Mouse (Mus musculus) forebrain, embryonic 10.5 days (tissue): ENCODE data around the gene Scarb1. TPM values are rescaled to one million over a fixed set of nuclear protein-coding genes. Genes with fewer than 3 reads are reported as not detected.
A peak's percentile ranks its signal among the peaks of the same experiment; 100 is the strongest.

Experiments used
- DNase-seq: peaks from one replicate; pipeline ENCODE4 v3.0.0-alpha.2; 2017; ENCODE audit warnings: low spot score; ENCODE audit errors: extremely low spot score
- H3K27ac ChIP-seq: fragments of 300-500 bp; sonication (generic); 2 replicates; pipeline ENCODE4 v1.5.1; 2016; ENCODE audit warnings: mild to moderate bottlenecking
- H3K27me3 ChIP-seq: fragments of 300-500 bp; sonication (generic); 2 replicates; pipeline ENCODE4 v1.6.1; 2016; ENCODE audit warnings: mild to moderate bottlenecking; ENCODE audit not compliant: poor library complexity, severe bottlenecking
- H3K36me3 ChIP-seq: fragments of 300-500 bp; sonication (generic); replicated peaks from 2 replicates; pipeline ENCODE4 v1.6.1; 2016; ENCODE audit warnings: mild to moderate bottlenecking, moderate library complexity
- H3K4me1 ChIP-seq: fragments of 300-500 bp; sonication (generic); 2 replicates; pipeline ENCODE4 v1.6.1; 2016
- H3K4me3 ChIP-seq: fragments of 300-500 bp; sonication (generic); 2 replicates; pipeline ENCODE4 v1.5.1; 2016; ENCODE audit warnings: mild to moderate bottlenecking, moderate library complexity
- H3K9me3 ChIP-seq: fragments of 300-500 bp; sonication (generic); 2 replicates; pipeline ENCODE4 v1.6.1; 2016; ENCODE audit warnings: mild to moderate bottlenecking, moderate library complexity
- WGBS: fragments of 180-500 bp; shearing (Covaris S2); methylation state at CpG from one replicate; pipeline ENCODE4 v1.1.7; 2016; 5-methylcytosine and 5-hydroxymethylcytosine counted together
- polyA plus RNA-seq: library from polyadenylated mRNA; unstranded; fragments of >200 nt; fragmentation: Nextera tagmentation; extraction: Ambion mirVana; gene quantifications from 2 replicates; pipeline ENCODE4 v1.2.1, GENCODE M21; 2016

The Scarb1 gene
- polyA plus RNA-seq, 1 experiment from 2014 or later: 51.3 TPM

DNA sequence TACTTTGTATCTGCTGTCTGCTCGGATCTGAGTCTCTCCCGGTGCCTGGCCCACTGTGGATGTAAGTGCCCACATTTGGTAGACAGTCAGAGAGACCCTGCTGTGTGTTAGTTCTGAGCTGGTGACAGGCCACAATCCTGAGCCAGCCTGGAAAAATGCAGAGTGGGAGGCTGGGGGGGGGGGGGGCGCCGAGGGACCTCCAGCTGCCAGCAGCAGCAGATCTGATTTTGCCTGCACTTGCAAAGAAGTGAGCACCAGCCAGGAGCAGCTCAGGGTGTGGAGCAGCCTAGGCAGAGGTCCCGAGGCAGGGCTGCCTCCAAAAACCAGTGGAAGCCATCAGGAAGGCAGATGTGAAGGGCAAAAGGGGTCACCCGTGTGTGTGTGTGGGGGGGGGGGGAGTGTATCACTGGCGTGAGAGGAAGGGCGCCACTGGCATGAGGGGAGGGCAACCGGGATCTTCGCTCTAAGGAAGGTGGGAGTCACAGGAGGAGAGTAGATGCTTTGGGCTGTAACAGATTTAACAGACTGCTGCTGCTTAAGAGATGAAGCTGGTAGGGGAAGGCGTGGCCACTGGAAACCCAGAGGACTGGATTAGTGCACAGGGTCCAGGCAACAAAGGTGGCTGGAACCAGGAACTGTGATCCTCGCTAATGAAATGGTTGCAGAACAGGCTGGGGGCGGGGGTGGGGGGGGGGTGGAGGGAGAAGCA, 95.9 kb downstream of the Scarb1 start:
- H3K27ac ChIP-seq: peak overlapping the region; percentile 87
- DNase-seq: peak; percentile 60
- no peaks in the 10 kb centered on the region for H3K36me3 ChIP-seq
- peaks cover 20% of the 10 kb centered on the region for H3K27me3 ChIP-seq
- peak overlapping the region; percentile 50 for H3K4me3 ChIP-seq
- WGBS: 8% methylated on average over 13 of the region's 13 CpGs
- no peaks in the 10 kb centered on the region for H3K9me3 ChIP-seq
- peaks cover 62% of the 10 kb centered on the region for H3K4me1 ChIP-seq

DNA sequence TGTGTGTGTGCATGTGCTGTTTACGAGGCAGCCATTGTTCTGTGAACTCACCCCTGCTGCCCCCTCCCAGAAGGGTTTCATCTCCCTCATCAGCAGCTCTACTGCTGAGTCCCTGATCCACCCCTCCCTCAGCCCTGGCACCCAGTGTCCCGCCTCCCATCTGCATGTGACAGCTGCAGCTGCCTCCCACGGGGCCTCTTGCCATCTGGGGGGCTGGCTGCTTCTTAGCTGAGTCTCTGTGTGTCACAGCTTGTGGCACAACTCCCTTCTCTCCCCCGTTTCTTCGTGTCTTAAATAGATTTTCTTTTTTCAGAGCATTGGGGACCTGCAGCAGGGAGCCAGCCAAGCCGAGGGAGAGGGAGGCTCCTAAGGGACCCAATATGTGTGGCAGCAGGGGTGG, 97.0 kb downstream of the Scarb1 start:
- H3K27ac ChIP-seq: peak overlapping the region; percentile 87
- H3K27me3 ChIP-seq: peaks cover 20% of the 10 kb centered on the region
- peaks cover 58% of the 10 kb centered on the region for H3K4me1 ChIP-seq
- no peak overlapping the region for H3K4me3 ChIP-seq
- WGBS: 63% methylated on average over 6 of the region's 6 CpGs
- H3K9me3 ChIP-seq: no peaks in the 10 kb centered on the region
- H3K36me3 ChIP-seq: no peaks in the 10 kb centered on the region
- no peak for DNase-seq

DNA sequence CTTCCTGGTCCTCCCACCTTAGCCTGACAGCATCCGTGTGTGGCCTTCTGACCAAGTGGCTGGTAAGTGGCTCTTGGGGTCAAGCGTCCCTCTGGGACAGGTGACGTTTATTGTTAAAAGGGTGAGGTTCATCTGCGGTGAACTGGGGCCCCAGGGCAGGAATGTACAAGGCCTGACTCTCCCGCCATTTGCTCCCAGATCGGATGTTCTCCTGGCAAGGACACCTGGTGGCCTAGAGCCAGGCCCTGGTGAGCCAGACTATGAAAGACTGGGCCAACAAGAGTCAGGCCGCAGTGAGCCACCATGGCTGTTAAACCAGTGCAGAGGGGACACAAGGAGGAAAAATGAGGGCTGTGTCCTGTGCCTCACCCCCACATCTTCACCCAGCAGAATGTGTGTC, 98.8 kb downstream of the Scarb1 start:
- Histone ChIP-seq H3K27me3 (peaks cover 15% of the 10 kb centered on the region), H3K36me3 (no peaks in the 10 kb centered on the region), H3K9me3 (no peaks in the 10 kb centered on the region), H3K4me1 (peaks cover 68% of the 10 kb centered on the region), H3K27ac (peak overlapping the region; percentile 69), H3K4me3 (no peak overlapping the region)
- no peak for DNase-seq
- WGBS: 49% methylated on average over 7 of the region's 7 CpGs

DNA sequence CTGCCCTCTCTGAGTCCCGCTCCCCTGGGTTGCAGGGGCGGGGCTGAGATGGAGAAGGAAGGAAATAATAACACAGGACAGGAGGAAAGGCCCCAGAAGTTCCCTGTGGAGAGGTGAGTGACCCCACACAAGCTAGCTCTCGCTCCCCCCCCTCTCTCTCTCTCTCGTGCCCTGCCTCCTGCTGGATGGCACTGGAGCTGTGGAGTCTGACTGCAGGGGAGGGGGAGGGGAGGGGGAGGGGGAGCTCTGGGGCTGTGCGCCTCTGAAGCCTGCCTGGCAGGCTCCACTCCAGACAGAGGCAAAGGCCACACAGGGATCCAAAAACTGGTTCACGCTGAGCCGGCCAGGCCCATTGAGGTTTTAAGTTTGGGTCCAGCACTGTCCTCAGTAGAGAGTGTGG, 99.3 kb downstream of the Scarb1 start:
- Histone ChIP-seq H3K27ac (peak overlapping the region; percentile 69), H3K4me1 (peaks cover 68% of the 10 kb centered on the region)

DNA sequence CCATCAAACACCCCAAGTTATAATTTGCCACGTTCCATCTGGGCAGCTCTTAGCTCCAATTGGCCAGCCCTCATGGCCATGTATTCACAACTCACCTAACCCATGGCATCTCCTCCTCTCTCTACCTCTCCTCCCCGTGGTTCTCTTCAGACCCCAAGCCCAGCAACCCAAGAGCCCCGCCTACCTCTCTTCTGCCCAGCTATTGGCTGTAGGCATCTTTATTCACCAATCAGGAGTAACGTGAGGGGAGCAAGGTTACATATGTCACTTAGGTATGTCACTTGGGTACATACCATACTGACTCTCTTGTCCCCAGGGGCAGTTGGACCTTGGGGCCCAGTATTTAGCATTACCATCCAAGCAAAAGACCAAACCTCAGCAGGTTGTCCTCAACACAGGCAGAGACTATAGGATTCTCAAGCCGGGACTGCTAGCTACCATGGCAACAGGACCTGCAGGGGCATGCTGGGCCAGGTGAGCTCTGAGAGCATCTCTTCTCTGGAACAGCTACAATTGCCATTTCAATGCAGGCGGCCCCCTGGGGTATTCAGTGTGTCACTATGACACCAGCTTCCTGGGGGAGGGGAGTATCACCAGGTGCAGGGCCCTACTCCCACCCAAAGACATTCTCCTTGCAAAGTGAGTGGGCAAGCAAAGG, 100.6 kb downstream of the Scarb1 start:
- H3K9me3 ChIP-seq: 0 out of 2 replicates have a peak, but pooled peaks cover 2% of the 10 kb centered on the region
- H3K4me3 ChIP-seq: no peak overlapping the region
- H3K27ac ChIP-seq: no peak overlapping the region
- WGBS: 14% methylated on average over 6 of the region's 6 CpGs
- peaks cover 58% of the 10 kb centered on the region for H3K4me1 ChIP-seq
- H3K27me3 ChIP-seq: peaks cover 13% of the 10 kb centered on the region
- H3K36me3 ChIP-seq: no peaks in the 10 kb centered on the region
- DNase-seq: no peak

More for the DNA sequence above, 99.3 kb downstream of the Scarb1 start:
- DNase-seq: peak; percentile 44
- no peaks in the 10 kb centered on the region for H3K36me3 ChIP-seq
- peaks cover 13% of the 10 kb centered on the region for H3K27me3 ChIP-seq
- no peak overlapping the region for H3K4me3 ChIP-seq
- 10% methylated on average over 5 of the region's 7 CpGs for WGBS
- H3K9me3 ChIP-seq: no peaks in the 10 kb centered on the region

DNA sequence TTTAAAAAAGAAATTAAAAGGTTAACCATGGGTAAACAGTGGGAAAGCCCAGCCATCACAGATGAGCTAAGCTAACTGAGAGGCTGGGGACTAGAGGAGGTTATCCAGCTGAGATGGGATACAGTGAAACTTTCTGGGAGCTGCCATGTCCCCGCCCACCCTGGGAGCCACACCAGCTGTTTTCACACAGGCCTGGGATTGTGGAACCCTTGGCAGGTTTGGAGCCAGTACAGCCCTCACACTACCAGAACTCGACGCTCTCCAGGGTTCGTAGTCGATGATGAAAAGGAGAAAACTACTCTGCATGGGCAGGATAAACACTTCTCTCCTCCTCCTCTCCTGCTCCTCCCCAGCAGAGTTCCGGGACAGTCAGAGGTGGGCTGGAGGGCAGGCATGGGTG, 105.0 kb downstream of the Scarb1 start:
- Histone ChIP-seq H3K36me3 (no peaks in the 10 kb centered on the region), H3K4me3 (no peak overlapping the region), H3K9me3 (peaks cover 6% of the 10 kb centered on the region; the same call in 1 of the 2 replicates), H3K27ac (no peak overlapping the region), H3K4me1 (peaks cover 22% of the 10 kb centered on the region), H3K27me3 (no peaks in the 10 kb centered on the region; the same call in 1 of the 2 replicates)
- DNase-seq: no peak
- 80% methylated on average over 6 of the region's 6 CpGs for WGBS

DNA sequence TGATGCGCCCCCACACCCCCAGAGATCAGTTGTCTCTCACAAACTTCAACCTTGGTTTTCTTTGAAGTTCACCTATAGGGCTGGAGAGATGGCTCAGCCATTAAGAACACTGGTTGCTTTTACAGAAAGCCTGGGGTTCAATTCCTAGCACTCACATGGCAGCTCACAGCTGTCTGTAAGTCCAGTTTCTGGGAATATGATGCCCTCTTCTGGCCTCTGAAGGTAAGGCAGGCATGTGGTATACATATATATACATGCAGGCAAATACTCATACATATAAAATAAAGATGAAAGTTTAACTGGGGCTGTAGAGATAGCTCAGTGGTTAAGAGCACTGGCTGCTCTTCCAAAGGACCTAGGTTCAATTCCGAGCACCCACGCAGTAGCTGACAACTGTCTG, 105.5 kb downstream of the Scarb1 start:
- DNase-seq: no peak
- peaks cover 19% of the 10 kb centered on the region for H3K4me1 ChIP-seq
- H3K27me3 ChIP-seq: no peaks in the 10 kb centered on the region; the same call in 1 of the 2 replicates
- H3K9me3 ChIP-seq: peaks cover 6% of the 10 kb centered on the region; the same call in 1 of the 2 replicates
- 93% methylated on average over 3 of the region's 3 CpGs for WGBS
- no peak overlapping the region for H3K4me3 ChIP-seq
- no peak overlapping the region for H3K27ac ChIP-seq
- no peaks in the 10 kb centered on the region for H3K36me3 ChIP-seq

DNA sequence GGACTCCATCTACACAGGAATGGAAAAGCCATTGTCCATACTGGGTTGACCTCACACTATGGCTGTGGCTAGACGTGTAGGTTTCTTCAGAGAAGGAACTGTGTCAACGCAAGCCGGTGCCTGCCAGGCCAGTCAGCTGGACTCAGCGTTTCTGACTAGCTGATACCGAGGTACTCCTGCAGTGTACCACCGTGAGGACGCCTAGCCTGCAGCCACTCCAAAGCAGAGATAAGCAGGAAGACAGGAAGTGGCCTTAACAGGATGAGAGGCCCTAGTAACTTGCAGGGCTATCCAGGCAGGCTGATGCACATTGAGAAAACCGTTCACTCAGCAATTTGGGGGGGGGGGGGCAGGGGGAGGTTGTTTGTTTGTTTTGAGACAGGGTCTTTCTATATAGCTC, 106.5 kb downstream of the Scarb1 start:
- 85% methylated on average over 8 of the region's 8 CpGs for WGBS
- H3K4me1 ChIP-seq: peaks cover 12% of the 10 kb centered on the region; the same call in 1 of the 2 replicates
- DNase-seq: no peak
- H3K27me3 ChIP-seq: no peaks in the 10 kb centered on the region
- H3K27ac ChIP-seq: no peak overlapping the region
- peaks cover 6% of the 10 kb centered on the region; the same call in 1 of the 2 replicates for H3K9me3 ChIP-seq
- no peaks in the 10 kb centered on the region for H3K36me3 ChIP-seq
- no peak overlapping the region for H3K4me3 ChIP-seq

DNA sequence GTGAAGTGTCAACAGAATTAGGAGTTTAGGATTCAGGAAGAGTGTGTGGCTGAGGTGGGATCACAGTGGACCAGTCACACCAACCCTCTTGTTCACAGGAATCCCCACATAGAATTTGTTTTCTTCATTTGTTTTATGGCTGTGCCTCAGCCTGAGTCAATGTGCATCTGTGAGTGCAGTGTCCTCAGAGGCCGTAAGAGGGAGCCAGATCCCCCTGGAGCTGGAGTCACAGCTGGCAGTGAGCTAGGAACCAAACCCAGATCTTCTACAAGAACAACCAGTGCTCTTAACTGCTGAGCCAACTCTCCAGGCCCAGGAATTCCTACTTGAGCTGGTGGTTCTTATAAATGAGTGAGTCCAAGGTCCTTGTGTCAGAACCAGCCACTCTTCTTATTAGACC, 107.4 kb downstream of the Scarb1 start:
- Histone ChIP-seq H3K9me3 (peaks cover 6% of the 10 kb centered on the region; the same call in 1 of the 2 replicates), H3K4me1 (peaks cover 12% of the 10 kb centered on the region; the same call in 1 of the 2 replicates), H3K27me3 (no peaks in the 10 kb centered on the region), H3K4me3 (no peak overlapping the region), H3K36me3 (no peaks in the 10 kb centered on the region), H3K27ac (no peak overlapping the region)
- DNase-seq: no peak
- WGBS: 90% methylated on average over 1 of the region's 1 CpGs

DNA sequence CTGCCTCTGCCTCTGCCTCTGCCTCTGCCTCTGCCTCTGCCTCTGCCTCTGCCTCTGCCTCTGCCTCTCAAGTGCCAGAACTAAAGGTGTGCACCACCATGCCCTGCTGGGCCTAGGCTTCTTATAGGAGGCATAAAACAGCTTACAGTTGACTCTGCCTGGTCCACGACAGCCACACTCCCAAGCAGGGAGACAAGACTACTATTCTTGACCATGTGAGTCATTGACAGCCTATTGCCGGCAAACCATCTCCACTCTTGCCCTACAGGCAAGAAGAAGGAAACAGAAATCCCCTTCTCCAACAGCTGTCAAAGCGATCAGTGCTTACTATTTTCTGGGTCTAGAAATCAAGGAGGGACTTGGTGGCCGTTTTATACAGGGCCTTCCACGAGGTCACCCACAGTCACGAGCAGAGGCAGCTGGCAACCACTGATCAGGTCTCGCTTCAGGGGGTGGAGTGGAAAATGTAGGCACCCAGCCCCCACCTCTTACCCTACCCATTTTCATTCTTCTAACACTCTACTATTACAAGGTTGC, 108.4 kb downstream of the Scarb1 start:
- peaks cover 11% of the 10 kb centered on the region for H3K9me3 ChIP-seq
- WGBS: 93% methylated on average over 7 of the region's 7 CpGs
- H3K4me3 ChIP-seq: no peak overlapping the region
- DNase-seq: no peak
- no peak overlapping the region for H3K27ac ChIP-seq
- peaks cover 2% of the 10 kb centered on the region; the same call in 1 of the 2 replicates for H3K4me1 ChIP-seq
- H3K27me3 ChIP-seq: no peaks in the 10 kb centered on the region
- H3K36me3 ChIP-seq: no peaks in the 10 kb centered on the region

DNA sequence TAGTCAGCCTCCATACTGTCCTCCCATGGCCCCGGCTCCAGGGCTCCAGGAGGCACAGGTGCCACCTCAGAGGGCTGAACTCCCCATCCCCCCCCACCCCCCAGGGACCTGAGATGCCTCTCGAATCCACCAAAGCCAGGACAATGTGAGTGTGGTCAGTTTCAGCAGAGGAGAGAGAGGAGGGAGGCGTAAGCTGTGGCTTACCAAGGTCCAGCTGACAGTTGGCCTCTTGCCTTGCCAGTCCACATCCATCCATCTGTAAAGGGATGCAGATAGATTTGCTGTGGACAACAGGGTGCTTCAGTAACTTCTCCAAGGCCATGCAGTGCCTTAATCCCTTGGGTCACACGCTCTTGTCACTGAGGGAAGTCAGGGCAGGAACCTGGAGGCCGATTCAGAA, 110.4 kb downstream of the Scarb1 start:
- 77% methylated on average over 5 of the region's 5 CpGs for WGBS
- no peak for DNase-seq
- Histone ChIP-seq H3K36me3 (no peaks in the 10 kb centered on the region), H3K27ac (no peak overlapping the region), H3K9me3 (peaks cover 13% of the 10 kb centered on the region), H3K4me3 (no peak overlapping the region), H3K4me1 (peaks cover 10% of the 10 kb centered on the region), H3K27me3 (no peaks in the 10 kb centered on the region)

DNA sequence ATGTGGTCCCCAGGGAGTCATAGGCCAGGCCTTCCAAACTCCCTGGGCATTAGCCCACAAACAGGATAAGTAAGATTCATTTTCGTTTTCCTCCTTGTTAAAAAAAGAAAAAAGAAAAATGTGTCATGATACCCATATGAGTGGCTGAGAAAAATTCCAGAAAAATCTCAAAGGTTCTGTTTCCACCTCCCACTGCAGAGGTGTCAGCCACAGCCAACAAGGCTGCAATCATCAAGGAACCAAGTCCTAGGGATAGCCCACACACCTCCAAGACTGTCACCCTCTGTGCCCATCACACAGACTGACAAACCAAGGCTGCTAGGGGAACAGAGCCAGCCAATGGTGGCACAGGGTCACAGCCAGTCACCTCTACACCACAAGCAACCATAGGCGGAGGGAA, 111.8 kb downstream of the Scarb1 start:
- no peak overlapping the region for H3K27ac ChIP-seq
- H3K36me3 ChIP-seq: no peaks in the 10 kb centered on the region
- no peaks in the 10 kb centered on the region for H3K27me3 ChIP-seq
- 76% methylated on average over 2 of the region's 2 CpGs for WGBS
- peaks cover 7% of the 10 kb centered on the region; the same call in 1 of the 2 replicates for H3K9me3 ChIP-seq
- H3K4me1 ChIP-seq: peaks cover 24% of the 10 kb centered on the region
- no peak for DNase-seq
- H3K4me3 ChIP-seq: no peak overlapping the region

DNA sequence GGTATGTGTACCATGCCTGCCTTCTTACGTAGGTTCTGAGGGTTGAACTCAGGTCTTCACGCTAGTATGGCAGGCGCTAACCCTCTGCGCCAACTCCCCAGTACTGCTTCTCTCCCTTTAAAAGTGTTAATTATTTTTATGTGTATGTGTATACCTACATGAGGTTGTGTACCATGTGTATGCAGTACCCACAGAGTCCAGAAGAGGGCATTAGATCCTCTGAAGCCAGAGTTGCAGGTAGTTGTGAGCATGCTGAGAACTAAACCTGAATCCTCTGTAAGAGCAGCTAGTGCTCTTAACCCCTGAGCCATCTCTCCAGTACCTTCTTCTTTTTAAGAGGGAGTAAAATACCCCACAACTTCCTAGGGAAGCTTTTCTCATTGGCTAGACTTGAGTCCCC, 113.2 kb downstream of the Scarb1 start:
- WGBS: 99% methylated on average over 4 of the region's 4 CpGs
- no peak for DNase-seq
- H3K4me3 ChIP-seq: no peak overlapping the region

More for the DNA sequence above, 113.2 kb downstream of the Scarb1 start:
- Histone ChIP-seq H3K4me1 (peaks cover 28% of the 10 kb centered on the region), H3K27ac (no peak overlapping the region), H3K27me3 (no peaks in the 10 kb centered on the region), H3K36me3 (no peaks in the 10 kb centered on the region), H3K9me3 (peaks cover 7% of the 10 kb centered on the region; the same call in 1 of the 2 replicates)
